15 mouse cellular contexts compared by ENCODE assay signal in genomic region chr12:57496347-57497119, GRCm38 (mm10). TPM values are rescaled to one million over a fixed set of nuclear protein-coding genes. Genes with fewer than 3 reads are reported as not detected.
A peak's percentile ranks its signal among the peaks of the same experiment; 100 is the strongest.
DNase-seq lines count a peak whose midpoint lies in the region; TF ChIP-seq lines count a peak whose summit lies in the region.
"Had no signal": no experiment of that assay in that cellular context is flagged by ENCODE, and none has a peak within 500 bp of the region (broad histone marks: within the 10 kb centered on the region; RNA-seq: fewer than 3 reads in every experiment).

No protein-coding gene starts in this region.

- TF ChIP-seq CTCF in kidney, adult 2 months (conservative IDR thresholded peaks at IDR 0.05; ENCODE audit: insufficient read depth, insufficient read length, low read depth, low read length), result no peak
- TF ChIP-seq CTCF in heart, adult 2 months (IDR thresholded peaks at IDR 0.05), result no peak

- no peaks in the 10 kb centered on the region for H3K79me2 ChIP-seq in heart, adult 2 months (replicated peaks; ENCODE audit: control insufficient read depth, insufficient read depth, low read length)

- no peaks in the 10 kb centered on the region for H3K4me1 ChIP-seq in kidney, adult 2 months (ENCODE audit: control insufficient read depth, insufficient read depth, low read length)
- no peaks in the 10 kb centered on the region for H3K4me1 ChIP-seq in heart, adult 2 months (ENCODE audit: control insufficient read depth, insufficient read depth, low read length)

- DNase-seq in kidney, adult 2 months, result peak; percentile 3
- DNase-seq in kidney, adult 11 months, result no peak
- DNase-seq in ovary, postnatal 14 days (ENCODE audit: low spot score), result peak; percentile 2
- DNase-seq in ovary, postnatal 36 days (ENCODE audit: low spot score), result no peak
- DNase-seq in lung, postnatal 25 days (ENCODE audit: low spot score), result peak; percentile 68
- DNase-seq in heart, adult 2 months, result no peak
- DNase-seq in cerebellum, adult 11-12 months, result no peak
- DNase-seq in adrenal gland, postnatal 14 days, result no peak
- DNase-seq: adrenal gland, adult 8-10 months; heart, adult 11 months; kidney, adult 8-10 months; layer of hippocampus, adult 9-11 months had no signal

- no peak for TF ChIP-seq POLR2A in kidney, adult 2 months (IDR thresholded peaks at IDR 0.05; ENCODE audit: low read depth, low read length)
- TF ChIP-seq POLR2A in heart, adult 2 months (IDR thresholded peaks at IDR 0.05; ENCODE audit: insufficient read depth, low read depth, low read length), result no peak

- no peaks in the 10 kb centered on the region for H3K27me3 ChIP-seq in kidney, adult 2 months (replicated peaks; ENCODE audit: control insufficient read depth, insufficient read depth, low read length)
- H3K27me3 ChIP-seq in heart, adult 2 months (ENCODE audit: control insufficient read depth, insufficient read depth, low read length), result no peaks in the 10 kb centered on the region

- intact Hi-C loops in heart, adult 2 months (cut with DNase I), result no loop called here

- no peak overlapping the region for H3K4me3 ChIP-seq in kidney, adult 2 months (ENCODE audit: insufficient read depth, low read depth, low read length)
- H3K4me3 ChIP-seq in heart, adult 2 months, result no peak overlapping the region

- no peaks in the 10 kb centered on the region for H3K36me3 ChIP-seq in kidney, adult 2 months (ENCODE audit: control insufficient read depth, insufficient read depth, low read length)
- H3K36me3 ChIP-seq in heart, adult 2 months (ENCODE audit: control insufficient read depth, insufficient read depth, low read length), result no peaks in the 10 kb centered on the region

- no peak overlapping the region for H3K9ac ChIP-seq in heart, adult 2 months (ENCODE audit: low read depth, low read length)

- no peak for TF ChIP-seq EP300 in heart, adult 2 months (IDR thresholded peaks at IDR 0.05; ENCODE audit: insufficient read depth, low read depth, low read length)

- H3K27ac ChIP-seq in kidney, adult 2 months (ENCODE audit: insufficient read depth, low read depth, low read length), result no peak overlapping the region
- no peak overlapping the region for H3K27ac ChIP-seq in heart, adult 2 months

- 56% methylated on average over 6 of the region's 6 CpGs for WGBS in kidney, adult 2 months
- 70% methylated on average over 6 of the region's 6 CpGs for WGBS in heart, adult 2 months

RNA-seq across cellular contexts. Expression of gene Foxa1, which starts 50.2 kb away (rescaled TPM):
- polyA plus RNA-seq in kidney, adult 2 months (2012; rRNA removed), result 0.67 and 0.98 TPM in 2 replicates
- not detected for total RNA-seq in heart, adult 2 months (2021)
- 1.00 TPM in 1 of 2 replicates, not detected in the other for polyA plus RNA-seq in heart, adult 2 months (2012; rRNA removed)
- total RNA-seq in adrenal gland, postnatal 14 days (2021), result 0.11 and 1.9 TPM in 2 replicates
- total RNA-seq: adrenal gland, adult 8-10 months; common myeloid progenitor, adult 5-6 weeks; heart, postnatal 25 days; left cerebral cortex, postnatal 14 days had no signal

Comparison
In these comparisons a context has a peak if more than half of its experiments do, and no peak if none do; other contexts are left out.
1. DNase-seq: peak in kidney, adult 2 months (single experiment), ovary, postnatal 14 days (single experiment) and lung, postnatal 25 days (single experiment); none in kidney, adult 11 months (single experiment), ovary, postnatal 36 days (single experiment), heart, adult 2 months (0 of 2), cerebellum, adult 11-12 months (single experiment) and adrenal gland, postnatal 14 days (single experiment).